Mouse (Mus musculus): ENCODE results near the gene Dhrs2. TPM values are rescaled to one million over a fixed set of nuclear protein-coding genes. Genes with fewer than 3 reads are reported as not detected.

The Dhrs2 gene
- total and polyA plus RNA-seq, 3 experiments = not detected

GRCm38 (mm10) chr14:55248284-55248683 lies 26.5 kb downstream of the Dhrs2 start:
- Histone ChIP-seq H3K36me3 (replicated peaks in 1 of 2; ENCODE audit: control insufficient read depth in 1 of 2, insufficient read depth in 1 of 2, low read length in 1 of 2) (no peaks in the 10 kb centered on the region), H3K4me3 (replicated peaks in 1 of 3; ENCODE audit: low read depth in 2 of 3, low read length in 2 of 3, poor library complexity in 1 of 3) (no peak overlapping the region), H3K79me2 (replicated peaks; ENCODE audit: control insufficient read depth, extremely low read depth, insufficient read depth, poor library complexity, severe bottlenecking) (no peaks in the 10 kb centered on the region), H3K27me3 (replicated peaks) (peaks cover 11% of the 10 kb centered on the region), H3K9ac (ENCODE audit: insufficient read depth, low read depth) (no peak overlapping the region), H3K27ac (ENCODE audit: insufficient read depth, low read depth) (no peak overlapping the region), H3K4me1 (ENCODE audit: control insufficient read depth in 1 of 2, insufficient read depth in 2 of 2) (no peaks in the 10 kb centered on the region), H3K9me3 (replicated peaks; ENCODE audit: low read length) (peaks cover 5% of the 10 kb centered on the region), H3K4me2 (ENCODE audit: insufficient read depth, low read depth, poor library complexity, severe bottlenecking) (no peak overlapping the region)
- dilution Hi-C loops (cut with MboI; ENCODE audit: extremely low pct_ligation_motif_present, extremely low pct_unique_long_range_greater_than_20kb, low sequenced_read_pairs) = no loop called here
- in situ Hi-C loops (cut with MboI; ENCODE audit: low pct_ligation_motif_present, low pct_unique_long_range_greater_than_20kb, low sequenced_read_pairs) = no loop called here
- DNase-seq (ENCODE audit: extremely low read depth) = no peak
- no peak for TF ChIP-seq MEF2A (IDR thresholded peaks at IDR 0.05; ENCODE audit: borderline replicate concordance, low read depth, low read length)
- no peak for TF ChIP-seq ZMIZ1 (IDR thresholded peaks at IDR 0.05; ENCODE audit: low read depth, low read length)
- TF ChIP-seq PAX5 (IDR thresholded peaks at IDR 0.05; ENCODE audit: low read length) = no peak

GRCm38 (mm10) chr14:55253580-55253979 lies 31.8 kb downstream of the Dhrs2 start:
- in situ Hi-C loops (cut with MboI; ENCODE audit: low pct_ligation_motif_present, low pct_unique_long_range_greater_than_20kb, low sequenced_read_pairs) (no loop called here), dilution Hi-C loops (cut with MboI; ENCODE audit: extremely low pct_ligation_motif_present, extremely low pct_unique_long_range_greater_than_20kb, low sequenced_read_pairs) (no loop called here)
- Histone ChIP-seq H3K27me3 (replicated peaks) (peaks cover 8% of the 10 kb centered on the region), H3K4me2 (ENCODE audit: insufficient read depth, low read depth, poor library complexity, severe bottlenecking) (no peak overlapping the region), H3K9ac (ENCODE audit: insufficient read depth, low read depth) (no peak overlapping the region), H3K27ac (ENCODE audit: insufficient read depth, low read depth) (no peak overlapping the region), H3K4me3 (replicated peaks in 1 of 3; ENCODE audit: low read depth in 2 of 3, low read length in 2 of 3, poor library complexity in 1 of 3) (no peak overlapping the region), H3K4me1 (ENCODE audit: control insufficient read depth in 1 of 2, insufficient read depth in 2 of 2) (no peaks in the 10 kb centered on the region), H3K36me3 (replicated peaks in 1 of 2; ENCODE audit: control insufficient read depth in 1 of 2, insufficient read depth in 1 of 2, low read length in 1 of 2) (no peaks in the 10 kb centered on the region), H3K79me2 (replicated peaks; ENCODE audit: control insufficient read depth, extremely low read depth, insufficient read depth, poor library complexity, severe bottlenecking) (no peaks in the 10 kb centered on the region), H3K9me3 (replicated peaks; ENCODE audit: low read length) (peaks cover 5% of the 10 kb centered on the region)
- DNase-seq (ENCODE audit: extremely low read depth) = no peak
- TF ChIP-seq USF2 (conservative IDR thresholded peaks at IDR 0.05; ENCODE audit: low read depth, low read length) = no peak
- no peak for TF ChIP-seq SMC3 (IDR thresholded peaks at IDR 0.05; ENCODE audit: low read depth, low read length)
- no peak for TF ChIP-seq MAX (IDR thresholded peaks at IDR 0.05; ENCODE audit: low read length)
- no peak for TF ChIP-seq MXI1 (IDR thresholded peaks at IDR 0.05; ENCODE audit: low read depth, low read length)
- TF ChIP-seq MEF2A (IDR thresholded peaks at IDR 0.05; ENCODE audit: borderline replicate concordance, low read depth, low read length) = no peak
- no peak for TF ChIP-seq PAX5 (IDR thresholded peaks at IDR 0.05; ENCODE audit: low read length)
- no peak for TF ChIP-seq NRF1 (IDR thresholded peaks at IDR 0.05; ENCODE audit: low read depth, low read length)
- no peak for TF ChIP-seq ZNF384 (IDR thresholded peaks at IDR 0.05; ENCODE audit: low read depth, low read length)
- no peak for TF ChIP-seq ZMIZ1 (IDR thresholded peaks at IDR 0.05; ENCODE audit: low read depth, low read length)

GRCm38 (mm10) chr14:55255443-55255842 lies 33.6 kb downstream of the Dhrs2 start:
- Histone ChIP-seq H3K4me3 (replicated peaks in 1 of 3; ENCODE audit: low read depth in 2 of 3, low read length in 2 of 3, poor library complexity in 1 of 3) (no peak overlapping the region), H3K4me1 (ENCODE audit: control insufficient read depth in 1 of 2, insufficient read depth in 2 of 2) (no peaks in the 10 kb centered on the region), H3K27ac (ENCODE audit: insufficient read depth, low read depth) (no peak overlapping the region), H3K27me3 (replicated peaks) (peaks cover 8% of the 10 kb centered on the region), H3K9ac (ENCODE audit: insufficient read depth, low read depth) (no peak overlapping the region), H3K9me3 (replicated peaks; ENCODE audit: low read length) (peaks cover 5% of the 10 kb centered on the region), H3K36me3 (replicated peaks in 1 of 2; ENCODE audit: control insufficient read depth in 1 of 2, insufficient read depth in 1 of 2, low read length in 1 of 2) (no peaks in the 10 kb centered on the region), H3K4me2 (ENCODE audit: insufficient read depth, low read depth, poor library complexity, severe bottlenecking) (no peak overlapping the region), H3K79me2 (replicated peaks; ENCODE audit: control insufficient read depth, extremely low read depth, insufficient read depth, poor library complexity, severe bottlenecking) (no peaks in the 10 kb centered on the region)
- no peak for TF ChIP-seq NELFE (IDR thresholded peaks at IDR 0.05; ENCODE audit: low read depth, low read length)
- TF ChIP-seq MEF2A (IDR thresholded peaks at IDR 0.05; ENCODE audit: borderline replicate concordance, low read depth, low read length) = no peak
- no peak for TF ChIP-seq TCF12 (IDR thresholded peaks at IDR 0.05; ENCODE audit: low read depth, low read length)
- no peak for TF ChIP-seq USF1 (IDR thresholded peaks at IDR 0.05; ENCODE audit: low read depth, low read length)
- dilution Hi-C loops (cut with MboI; ENCODE audit: extremely low pct_ligation_motif_present, extremely low pct_unique_long_range_greater_than_20kb, low sequenced_read_pairs) (no loop called here), in situ Hi-C loops (cut with MboI; ENCODE audit: low pct_ligation_motif_present, low pct_unique_long_range_greater_than_20kb, low sequenced_read_pairs) (no loop called here)
- DNase-seq (ENCODE audit: extremely low read depth) = no peak

Measured in CH12.LX (cell line).